Mouse (Mus musculus) lung, adult 2 months (tissue): Measurements from ENCODE around the gene Tex21. TPM values are rescaled to one million over a fixed set of nuclear protein-coding genes. Genes with fewer than 3 reads are reported as not detected.
"Not testable (repeated sequence)": the region's sequence is repeated elsewhere in the genome, so short reads cannot be mapped to it uniquely, and the experiment has no call there.

Experiments used
- DNase-seq: peaks from one replicate; pipeline ENCODE4 v3.0.0; 2022
- H3K4me1 ChIP-seq: fragments of 200-500 bp; 2 replicates; pipeline ENCODE4 v1.6.1; 2011; ENCODE audit warnings: low read length; ENCODE audit not compliant: control insufficient read depth, insufficient read depth
- H3K4me3 ChIP-seq: fragments of 200-500 bp; replicated peaks from 2 replicates; pipeline ENCODE3; 2011; ENCODE audit warnings: low read depth, mild to moderate bottlenecking, control low read depth, low read length; ENCODE audit errors: extremely low read depth
- CTCF ChIP-seq: fragments of 200-500 bp; IDR thresholded peaks from 2 replicates; pipeline ENCODE4 v1.5.1; 2011; ENCODE audit warnings: mild to moderate bottlenecking, low read length, control low read depth; ENCODE audit not compliant: insufficient read depth
- POLR2A ChIP-seq: fragments of 200-500 bp; IDR thresholded peaks from 2 replicates; pipeline ENCODE4 v1.6.1; 2011; ENCODE audit warnings: low read depth, mild to moderate bottlenecking, control low read depth, low read length, borderline replicate concordance; ENCODE audit errors: extremely low read depth
- WGBS: fragments of 180-500 bp; shearing (Covaris S2); methylation state at CpG from one replicate; pipeline ENCODE4 v1.1.7; 2018; 5-methylcytosine and 5-hydroxymethylcytosine counted together
- polyA plus RNA-seq: library from polyadenylated mRNA; depleted of rRNA; stranded (reverse); fragments of >200 nt; gene quantifications from 2 replicates; pipeline ENCODE4 v1.2.3, GENCODE M21; 2012

Tex21 gene
- polyA plus RNA-seq, 1 experiment = not detected

DNA sequence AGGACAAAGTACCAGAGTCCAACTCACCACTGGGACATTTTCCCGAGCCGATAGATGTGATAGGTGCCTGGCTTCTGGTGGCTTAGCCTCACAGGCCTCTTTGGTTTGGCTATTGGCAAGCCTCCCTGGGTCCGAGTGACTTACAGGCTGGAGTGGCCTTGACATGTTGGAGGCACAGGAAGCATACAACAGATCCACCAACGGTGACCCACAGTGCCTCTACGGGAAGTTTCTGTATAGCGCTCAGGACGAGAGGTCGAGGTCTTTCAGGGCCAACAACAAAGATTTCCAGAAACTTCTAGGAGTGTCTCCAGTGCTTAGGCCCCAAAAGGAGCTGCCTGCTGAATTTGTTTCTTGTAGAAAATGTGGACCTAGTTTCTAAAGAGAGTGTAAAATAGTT lies 1.6 kb downstream of the Tex21 start:
- no peak for TF ChIP-seq CTCF
- TF ChIP-seq POLR2A = no peak
- DNase-seq = no peak
- Histone ChIP-seq H3K4me1 (no peaks in the 10 kb centered on the region), H3K4me3 (no peak overlapping the region)
- 80% methylated on average over 8 of the region's 8 CpGs for WGBS

DNA sequence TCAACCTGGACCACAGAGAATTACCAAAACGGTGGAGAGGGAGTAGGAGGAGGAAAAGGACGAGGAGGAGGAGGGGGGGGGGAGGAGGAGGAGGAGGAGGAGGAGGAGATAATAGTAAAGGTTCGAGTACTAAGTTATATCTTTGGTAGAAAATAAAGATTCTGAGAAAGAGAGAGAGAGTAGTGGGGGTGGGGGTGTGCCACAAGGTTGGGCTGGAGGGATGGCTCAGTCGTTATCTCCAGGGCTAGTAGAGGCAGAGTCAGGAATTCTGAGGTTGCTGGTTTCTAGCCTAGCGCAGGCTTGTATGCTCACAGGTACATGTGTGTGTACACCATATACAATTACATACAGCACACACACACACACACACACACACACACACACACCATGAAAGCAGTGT lies 4.7 kb downstream of the Tex21 start:
- no peak overlapping the region for H3K4me3 ChIP-seq
- DNase-seq = no peak
- no peak for TF ChIP-seq CTCF
- TF ChIP-seq POLR2A = no peak
- 59% methylated on average over 5 of the region's 5 CpGs for WGBS
- no peaks in the 10 kb centered on the region for H3K4me1 ChIP-seq

DNA sequence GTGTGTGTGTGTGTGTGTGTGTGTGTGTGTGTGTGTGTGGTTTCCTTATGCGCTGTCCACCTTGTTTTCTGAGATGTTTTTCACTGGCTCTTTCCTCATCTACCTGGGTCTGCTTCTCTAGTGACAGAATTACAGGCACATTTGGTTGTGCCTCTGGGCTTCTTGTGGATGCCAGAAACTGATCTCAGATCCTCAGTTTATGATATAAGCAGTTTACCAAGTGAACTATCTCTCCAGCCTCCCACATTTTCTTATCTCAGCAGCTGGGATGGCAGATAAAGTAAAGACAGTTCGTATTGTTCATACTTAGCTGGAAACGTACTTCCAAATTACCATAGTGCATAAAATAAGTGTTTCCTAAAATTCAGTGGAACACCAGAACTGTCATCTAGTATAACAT lies 5.5 kb downstream of the Tex21 start:
- Histone ChIP-seq H3K4me3 (no peak overlapping the region), H3K4me1 (no peaks in the 10 kb centered on the region)
- no peak for TF ChIP-seq CTCF
- no peak for TF ChIP-seq POLR2A
- WGBS = 75% methylated on average over 3 of the region's 3 CpGs
- no peak for DNase-seq

DNA sequence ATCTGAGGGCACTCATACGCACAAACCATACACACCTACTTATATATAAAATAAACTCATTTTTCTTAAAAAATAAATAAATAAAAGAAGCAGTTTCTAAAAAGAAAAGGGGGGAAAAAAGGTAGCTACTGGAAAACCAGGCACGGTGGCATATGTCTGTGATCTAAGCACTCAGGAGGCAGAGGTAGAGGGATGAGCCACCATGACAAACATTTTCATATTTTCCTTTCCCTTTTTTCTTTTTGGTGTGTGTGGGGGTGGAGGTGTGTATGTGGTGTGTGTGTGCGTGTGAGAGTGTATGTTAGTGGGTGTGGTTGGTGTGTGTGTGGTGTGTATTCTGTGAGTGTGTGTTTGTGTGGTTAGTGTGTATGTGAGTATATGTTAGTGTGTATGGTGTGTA lies 5.9 kb downstream of the Tex21 start:
- 85% methylated on average over 3 of the region's 3 CpGs for WGBS
- no peak for DNase-seq

DNA sequence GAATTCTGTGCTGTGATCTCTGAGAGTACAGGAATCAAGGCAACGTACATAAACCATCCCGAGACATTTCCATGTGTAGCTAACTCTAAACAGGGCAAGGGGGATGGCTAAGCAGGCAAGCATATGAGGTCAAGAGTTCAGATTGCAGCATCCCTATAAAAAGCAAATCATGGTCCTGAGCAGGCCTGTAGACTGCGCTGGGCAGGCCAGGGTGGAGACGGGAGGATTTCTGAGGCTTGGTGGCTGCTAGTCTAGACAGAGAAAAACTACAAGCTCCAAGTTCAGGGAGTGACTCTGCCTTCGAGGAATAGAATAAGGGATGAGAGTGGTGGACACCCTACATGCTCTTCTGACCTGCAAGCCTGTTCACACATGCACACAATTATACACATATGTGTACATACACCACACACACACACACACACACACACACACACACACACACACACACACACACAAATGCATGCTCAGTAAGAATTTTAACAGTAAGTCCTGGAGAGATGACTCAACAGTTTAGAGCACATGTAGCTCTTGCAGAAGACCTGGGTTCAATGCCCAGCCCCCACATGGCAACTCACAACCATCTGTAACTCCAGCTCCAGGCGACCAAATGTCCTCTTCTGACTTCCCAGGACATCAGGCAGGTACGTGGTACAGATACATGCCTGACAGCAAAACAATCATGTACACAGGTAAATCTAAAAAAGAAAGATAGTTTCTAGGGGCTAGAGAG lies 6.5 kb downstream of the Tex21 start:
- no peaks in the 10 kb centered on the region for H3K4me1 ChIP-seq
- no peak overlapping the region for H3K4me3 ChIP-seq
- DNase-seq = no peak
- WGBS = 73% methylated on average over 7 of the region's 7 CpGs
- TF ChIP-seq CTCF (no peak), POLR2A (no peak)

More for the DNA sequence above, 5.9 kb downstream of the Tex21 start:
- no peak overlapping the region for H3K4me3 ChIP-seq
- H3K4me1 ChIP-seq = no peaks in the 10 kb centered on the region
- TF ChIP-seq CTCF (no peak), POLR2A (no peak)

DNA sequence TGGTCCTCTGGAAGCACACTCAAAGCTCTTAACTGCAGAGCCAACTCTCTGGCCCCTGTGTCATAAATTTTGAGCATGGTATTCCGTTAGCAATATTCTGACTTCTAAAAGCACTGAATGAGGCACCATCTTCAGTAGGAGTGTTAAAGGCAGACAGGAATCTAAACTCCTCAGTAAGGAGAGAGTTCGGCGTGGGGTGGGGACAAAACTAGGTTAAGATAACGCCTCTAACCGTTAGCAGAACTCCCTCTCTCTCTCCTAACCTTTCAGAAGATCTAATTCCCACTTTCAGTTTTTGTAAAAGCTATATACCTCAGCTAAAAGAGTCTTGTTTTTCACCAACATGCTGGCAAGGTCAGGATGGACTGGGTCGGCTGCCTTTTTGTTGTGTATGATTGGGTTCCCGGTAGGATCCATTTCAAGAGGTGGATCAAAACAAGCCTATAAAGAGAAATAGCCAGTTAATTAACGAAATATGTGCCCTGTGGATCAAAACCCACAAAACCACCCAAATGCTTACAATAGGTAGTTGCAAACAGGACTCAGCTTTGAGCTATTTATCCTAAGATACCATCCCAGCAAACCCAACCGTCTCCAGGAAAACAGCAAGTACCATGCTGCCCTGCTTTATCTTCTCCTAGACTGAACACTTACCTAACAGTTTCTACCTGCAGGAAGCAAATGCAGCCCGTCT lies 7.3 kb downstream of the Tex21 start:
- TF ChIP-seq CTCF (no peak), POLR2A (no peak)
- no peak overlapping the region for H3K4me3 ChIP-seq
- DNase-seq = no peak
- H3K4me1 ChIP-seq = no peaks in the 10 kb centered on the region
- WGBS = 71% methylated on average over 10 of the region's 10 CpGs

DNA sequence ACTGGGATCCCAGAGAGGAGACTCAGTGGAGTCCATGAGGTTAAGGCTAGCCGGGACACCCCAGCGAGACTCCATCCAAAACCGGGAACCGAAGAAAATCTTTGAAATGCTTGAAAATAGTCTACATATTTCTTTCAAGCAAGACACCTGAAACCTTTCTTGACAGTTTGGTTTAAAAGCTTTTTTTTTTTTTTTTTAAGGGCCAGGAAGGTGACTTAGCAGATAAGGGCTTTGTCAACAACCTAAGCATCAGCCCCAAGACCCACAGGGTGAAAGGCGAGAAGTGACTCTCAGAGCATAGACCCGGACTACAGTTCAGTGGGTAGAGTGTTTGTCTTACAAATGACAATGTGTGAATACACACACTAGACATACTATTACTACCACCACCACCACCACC lies 11.3 kb downstream of the Tex21 start:
- 69% methylated on average over 6 of the region's 6 CpGs for WGBS
- no peak for TF ChIP-seq CTCF
- no peak for TF ChIP-seq POLR2A
- H3K4me3 ChIP-seq = no peak overlapping the region
- no peak for DNase-seq
- no peaks in the 10 kb centered on the region for H3K4me1 ChIP-seq

DNA sequence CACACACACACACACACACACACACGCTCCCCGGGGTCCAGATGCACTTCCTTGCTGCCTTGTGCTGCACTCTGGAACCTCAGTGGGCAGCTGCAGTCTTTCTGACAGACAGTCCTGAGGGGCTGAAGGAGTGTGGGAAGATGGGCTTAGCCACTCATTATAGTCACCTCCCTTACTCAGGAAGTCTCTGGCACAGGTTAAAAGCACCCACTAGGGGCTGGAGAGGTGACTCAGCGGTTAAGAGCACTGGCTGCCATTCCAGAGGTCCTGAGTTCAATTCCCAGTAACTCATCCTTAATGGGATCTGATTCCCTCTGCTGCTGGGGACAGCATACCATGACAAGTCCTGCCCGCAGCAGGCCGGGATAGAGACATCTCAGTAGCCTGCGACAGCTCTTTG lies 15.9 kb downstream of the Tex21 start:
- no peaks in the 10 kb centered on the region for H3K4me1 ChIP-seq
- no peak for DNase-seq
- WGBS = 71% methylated on average over 6 of the region's 6 CpGs

DNA sequence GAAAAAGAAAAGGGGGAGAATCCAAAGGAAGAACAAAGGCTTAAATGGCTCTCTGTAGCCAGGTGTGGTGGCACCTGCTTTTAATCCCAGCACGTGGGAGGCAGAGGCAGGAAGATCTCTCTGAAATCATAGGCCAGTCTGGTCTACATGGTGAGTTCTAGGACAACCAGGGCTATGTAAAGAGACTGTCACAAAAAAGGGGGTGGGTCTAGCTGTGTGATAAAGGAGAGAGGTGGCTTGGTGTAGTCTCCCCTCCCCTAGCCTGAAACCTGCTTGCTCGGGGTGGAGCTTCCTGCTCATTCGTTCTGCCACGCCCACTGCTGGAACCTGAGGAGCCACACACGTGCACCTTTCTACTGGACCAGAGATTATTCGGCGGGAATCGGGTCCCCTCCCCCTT lies 24.4 kb downstream of the Tex21 start:
- not testable (repeated sequence) for H3K4me1 ChIP-seq, DNase-seq, H3K4me3 ChIP-seq
- WGBS = 64% methylated on average over 4 of the region's 8 CpGs

More for the DNA sequence above, 15.9 kb downstream of the Tex21 start:
- H3K4me3 ChIP-seq = no peak overlapping the region
- no peak for TF ChIP-seq CTCF
- TF ChIP-seq POLR2A = no peak

DNA sequence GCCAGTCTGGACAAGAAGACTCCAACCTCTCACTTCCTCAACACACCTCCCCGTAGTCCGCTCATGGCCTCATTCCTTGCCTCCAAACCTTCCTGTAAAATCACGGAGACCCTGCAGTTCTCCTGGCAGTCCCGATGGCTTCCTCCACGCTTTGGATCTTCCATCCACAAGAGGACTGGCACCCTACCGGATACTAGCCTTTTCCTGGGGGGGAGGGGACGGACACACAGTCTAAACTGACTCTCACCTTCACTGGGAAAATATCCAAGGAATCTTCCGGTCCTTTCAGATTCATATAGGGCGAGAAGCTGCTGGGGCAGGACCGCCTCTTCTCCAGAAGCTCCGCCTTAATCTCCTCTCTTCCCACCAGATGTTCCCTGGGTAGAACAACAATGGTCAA lies 29.8 kb downstream of the Tex21 start:
- TF ChIP-seq CTCF = no peak
- no peak for TF ChIP-seq POLR2A
- WGBS = 52% methylated on average over 11 of the region's 11 CpGs
- H3K4me1 ChIP-seq = no peaks in the 10 kb centered on the region; the same call in 1 of the 2 replicates
- DNase-seq = no peak
- no peak overlapping the region for H3K4me3 ChIP-seq

DNA sequence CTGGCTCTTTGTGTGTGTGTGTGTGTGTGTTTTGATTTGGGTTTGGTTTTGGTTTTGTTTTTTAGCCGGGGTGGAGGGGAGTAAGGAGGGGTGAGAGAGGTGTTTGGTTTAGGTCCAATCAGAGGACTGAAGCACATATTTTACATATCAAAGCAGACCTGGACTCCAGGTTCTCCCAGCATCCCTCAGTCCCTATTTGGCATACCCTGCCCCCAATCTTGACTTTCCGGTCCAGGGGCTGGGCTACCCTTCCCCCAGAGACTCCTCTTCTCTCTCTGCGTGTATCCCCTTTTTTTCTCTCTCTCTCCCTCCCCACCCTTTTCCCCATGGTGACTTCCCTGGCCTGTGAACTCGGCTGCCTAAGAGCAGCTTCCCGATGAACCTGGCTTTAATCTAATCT lies 31.4 kb downstream of the Tex21 start:
- DNase-seq = no peak
- Histone ChIP-seq H3K4me1 (no peaks in the 10 kb centered on the region; the same call in 1 of the 2 replicates), H3K4me3 (no peak overlapping the region)
- WGBS = 41% methylated on average over 5 of the region's 5 CpGs
- TF ChIP-seq POLR2A = no peak
- TF ChIP-seq CTCF = no peak
